Mouse (Mus musculus) heart, embryonic 16.5 days (tissue): Measurements from ENCODE around the gene Gm14214. TPM values are rescaled to one million over a fixed set of nuclear protein-coding genes. Genes with fewer than 3 reads are reported as not detected.

Experiments
- ATAC-seq: fragments of 200-750 bp; cut with Nextera tagmentation; replicated peaks from 2 replicates; pipeline ENCODE4 v1.8.0; 2017; ENCODE audit warnings: moderate number of reproducible peaks; ENCODE audit not compliant: insufficient read depth, low FRiP score; ENCODE audit errors: extremely low read depth
- H3K27ac ChIP-seq: fragments of 300-500 bp; sonication (generic); 2 replicates; pipeline ENCODE4 v1.5.1; 2014; ENCODE audit warnings: mild to moderate bottlenecking, low read length, control low read depth, moderate library complexity
- H3K27me3 ChIP-seq: fragments of 300-500 bp; sonication (generic); 2 replicates; pipeline ENCODE4 v1.6.1; 2014; ENCODE audit warnings: low read length, mixed read lengths; ENCODE audit not compliant: control insufficient read depth, insufficient read depth
- H3K36me3 ChIP-seq: fragments of 300-500 bp; sonication (generic); 2 replicates; pipeline ENCODE4 v1.6.1; 2014; ENCODE audit not compliant: control insufficient read depth, insufficient read depth
- H3K4me1 ChIP-seq: fragments of 300-500 bp; sonication (generic); 2 replicates; pipeline ENCODE4 v1.6.1; 2014; ENCODE audit warnings: low read length, mixed read lengths; ENCODE audit not compliant: control insufficient read depth, insufficient read depth
- H3K4me2 ChIP-seq: fragments of 300-500 bp; sonication (generic); 2 replicates; pipeline ENCODE4 v1.6.1; 2014; ENCODE audit warnings: low read depth, mild to moderate bottlenecking, control low read depth, low read length
- H3K4me3 ChIP-seq: fragments of 300-500 bp; sonication (generic); 2 replicates; pipeline ENCODE4 v1.5.1; 2014; ENCODE audit warnings: mild to moderate bottlenecking, control low read depth, low read length
- H3K9ac ChIP-seq: fragments of 300-500 bp; sonication (generic); 2 replicates; pipeline ENCODE4 v1.6.1; 2014; ENCODE audit warnings: low read length, control low read depth
- H3K9me3 ChIP-seq: fragments of 300-500 bp; sonication (generic); replicated peaks from 2 replicates; pipeline ENCODE4 v1.6.1; 2016; ENCODE audit warnings: low read length; ENCODE audit not compliant: control insufficient read depth
- WGBS: fragments of 180-500 bp; shearing (Covaris S2); extraction: QIAGEN DNeasy Blood & Tissue Kit; methylation state at CpG from one replicate; pipeline ENCODE4 v1.1.7; 2014; 5-methylcytosine and 5-hydroxymethylcytosine counted together
- polyA plus RNA-seq: library from polyadenylated mRNA; unstranded; fragments of >200 nt; fragmentation: Nextera tagmentation; extraction: Ambion mirVana; gene quantifications from 2 replicates; pipeline ENCODE4 v1.2.1, GENCODE M21; 2015

Gm14214 gene
- polyA plus RNA-seq, 1 experiment from 2014 or later, result not detected

GRCm38 (mm10) chr2:154742911-154743819, 26.7 kb downstream of the Gm14214 start:
- Histone ChIP-seq H3K4me2 (no peak overlapping the region), H3K27me3 (no peaks in the 10 kb centered on the region), H3K4me1 (no peaks in the 10 kb centered on the region), H3K36me3 (no peaks in the 10 kb centered on the region), H3K9ac (no peak overlapping the region), H3K9me3 (no peaks in the 10 kb centered on the region; the same call in 1 of the 2 replicates), H3K4me3 (no peak overlapping the region), H3K27ac (no peak overlapping the region)
- ATAC-seq, result no peak
- WGBS, result 71% methylated on average over 10 of the region's 10 CpGs

DNA sequence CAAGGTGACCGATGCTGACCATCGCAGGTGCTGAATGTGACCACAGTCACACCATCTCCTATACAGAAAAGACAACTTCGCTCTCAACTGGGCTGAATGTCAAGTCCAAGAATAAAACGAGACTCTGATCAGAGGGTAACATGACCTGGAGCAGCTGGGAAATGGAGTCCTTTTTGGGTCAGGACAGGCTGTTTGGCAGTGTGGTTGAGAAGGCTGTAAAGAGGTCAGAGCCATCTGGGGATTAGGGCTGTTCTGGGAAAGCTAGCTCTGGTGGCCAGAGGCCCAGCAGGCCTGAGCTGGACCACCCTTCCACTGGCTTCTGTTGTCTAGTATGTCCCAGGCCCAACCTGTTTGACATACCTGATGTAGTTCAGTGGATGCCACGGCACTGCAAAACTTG, 31.2 kb downstream of the Gm14214 start:
- 85% methylated on average over 5 of the region's 5 CpGs for WGBS

GRCm38 (mm10) chr2:154735986-154736385, 33.8 kb downstream of the Gm14214 start:
- Histone ChIP-seq H3K27ac (no peak overlapping the region), H3K4me2 (no peak overlapping the region), H3K36me3 (no peaks in the 10 kb centered on the region), H3K9ac (no peak overlapping the region), H3K9me3 (no peaks in the 10 kb centered on the region), H3K4me1 (0 out of 2 replicates have a peak, but pooled peaks cover 4% of the 10 kb centered on the region), H3K27me3 (no peaks in the 10 kb centered on the region), H3K4me3 (no peak overlapping the region)
- WGBS, result 57% methylated on average over 7 of the region's 7 CpGs
- no peak for ATAC-seq

More for the DNA sequence above, 31.2 kb downstream of the Gm14214 start:
- no peaks in the 10 kb centered on the region for H3K36me3 ChIP-seq
- H3K9me3 ChIP-seq, result no peaks in the 10 kb centered on the region
- no peaks in the 10 kb centered on the region for H3K4me1 ChIP-seq
- no peak overlapping the region for H3K9ac ChIP-seq
- no peaks in the 10 kb centered on the region for H3K27me3 ChIP-seq
- H3K4me3 ChIP-seq, result no peak overlapping the region
- H3K27ac ChIP-seq, result no peak overlapping the region
- no peak overlapping the region for H3K4me2 ChIP-seq
- no peak for ATAC-seq

- no peaks in the 10 kb centered on the region for H3K36me3 ChIP-seq
- H3K27me3 ChIP-seq, result no peaks in the 10 kb centered on the region
- H3K4me3 ChIP-seq, result no peak overlapping the region
- H3K4me1 ChIP-seq, result 0 out of 2 replicates have a peak, but pooled peaks cover 4% of the 10 kb centered on the region
- no peak overlapping the region for H3K9ac ChIP-seq
- no peak overlapping the region for H3K4me2 ChIP-seq
- no peaks in the 10 kb centered on the region for H3K9me3 ChIP-seq
- H3K27ac ChIP-seq, result no peak overlapping the region
- ATAC-seq, result no peak
- 68% methylated on average over 7 of the region's 7 CpGs for WGBS
These were observed 34.4 kb downstream of the Gm14214 start for GRCm38 (mm10) chr2:154735416-154735815.

GRCm38 (mm10) chr2:154734977-154735376, 34.9 kb downstream of the Gm14214 start:
- H3K9me3 ChIP-seq, result no peaks in the 10 kb centered on the region
- 69% methylated on average over 9 of the region's 9 CpGs for WGBS
- H3K4me3 ChIP-seq, result no peak overlapping the region
- no peak overlapping the region for H3K9ac ChIP-seq
- no peak for ATAC-seq
- no peaks in the 10 kb centered on the region for H3K27me3 ChIP-seq
- no peak overlapping the region for H3K27ac ChIP-seq
- no peaks in the 10 kb centered on the region for H3K36me3 ChIP-seq
- H3K4me2 ChIP-seq, result no peak overlapping the region
- H3K4me1 ChIP-seq, result 0 out of 2 replicates have a peak, but pooled peaks cover 4% of the 10 kb centered on the region

DNA sequence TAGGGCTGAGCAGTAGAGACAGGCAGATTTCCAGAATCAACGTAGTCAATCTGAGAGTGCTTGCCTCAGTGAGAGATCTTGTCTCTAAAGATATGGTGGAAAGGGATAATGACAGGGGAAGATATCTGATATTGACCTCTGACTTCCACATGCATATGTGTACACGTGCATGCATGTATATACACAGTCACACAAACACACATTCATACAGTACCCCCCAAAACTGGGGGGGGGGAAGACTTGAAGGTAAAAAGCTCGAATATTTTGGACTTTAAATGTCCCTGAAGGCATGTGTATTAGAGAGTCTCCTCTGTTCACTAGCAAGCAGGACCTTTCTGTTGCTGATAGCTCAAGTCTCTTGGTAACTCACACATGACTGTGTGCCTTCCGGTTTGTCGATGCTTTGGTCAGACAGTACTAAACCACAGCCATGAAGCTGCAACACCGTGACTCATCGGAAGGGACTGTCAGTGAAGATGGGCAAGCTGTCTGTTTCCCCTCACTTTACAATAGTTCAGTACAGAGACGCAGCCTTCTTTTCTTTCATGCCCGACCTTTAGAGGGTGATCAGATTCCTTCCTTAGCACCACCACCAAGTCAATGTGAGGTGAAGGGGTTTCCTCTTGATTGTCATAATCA, 37.2 kb downstream of the Gm14214 start:
- H3K9me3 ChIP-seq, result no peaks in the 10 kb centered on the region
- no peak overlapping the region for H3K4me2 ChIP-seq
- H3K9ac ChIP-seq, result no peak overlapping the region
- no peaks in the 10 kb centered on the region for H3K36me3 ChIP-seq
- H3K27ac ChIP-seq, result no peak overlapping the region
- ATAC-seq, result no peak
- H3K4me1 ChIP-seq, result 0 out of 2 replicates have a peak, but pooled peaks cover 4% of the 10 kb centered on the region
- 58% methylated on average over 9 of the region's 9 CpGs for WGBS
- H3K4me3 ChIP-seq, result no peak overlapping the region
- no peaks in the 10 kb centered on the region for H3K27me3 ChIP-seq

DNA sequence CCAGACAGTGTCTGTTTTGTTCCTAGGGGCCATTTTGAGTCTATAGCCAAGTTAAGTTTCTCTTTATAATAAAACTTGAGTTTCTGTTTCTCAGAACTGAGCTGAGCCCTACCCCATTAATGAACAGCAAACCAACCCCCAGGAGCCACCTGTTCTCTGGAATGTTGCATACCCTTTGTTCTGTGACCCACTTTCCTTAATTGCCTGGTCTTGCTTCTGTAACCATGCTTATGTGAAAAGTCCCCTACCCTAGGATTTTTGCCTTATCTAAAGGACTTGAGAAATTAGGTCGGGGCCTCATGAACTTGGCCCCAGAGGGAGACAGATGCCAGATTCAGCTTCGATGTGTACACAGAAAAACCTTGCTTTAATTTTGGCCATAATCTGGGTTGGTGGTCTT, 37.9 kb downstream of the Gm14214 start:
- Histone ChIP-seq H3K4me3 (no peak overlapping the region), H3K27me3 (no peaks in the 10 kb centered on the region), H3K4me1 (0 out of 2 replicates have a peak, but pooled peaks cover 4% of the 10 kb centered on the region), H3K9me3 (no peaks in the 10 kb centered on the region), H3K9ac (no peak overlapping the region), H3K27ac (no peak overlapping the region), H3K4me2 (no peak overlapping the region), H3K36me3 (no peaks in the 10 kb centered on the region)
- no peak for ATAC-seq
- whole genome bisulfite sequencing, result 47% methylated on average over 2 of the region's 2 CpGs

DNA sequence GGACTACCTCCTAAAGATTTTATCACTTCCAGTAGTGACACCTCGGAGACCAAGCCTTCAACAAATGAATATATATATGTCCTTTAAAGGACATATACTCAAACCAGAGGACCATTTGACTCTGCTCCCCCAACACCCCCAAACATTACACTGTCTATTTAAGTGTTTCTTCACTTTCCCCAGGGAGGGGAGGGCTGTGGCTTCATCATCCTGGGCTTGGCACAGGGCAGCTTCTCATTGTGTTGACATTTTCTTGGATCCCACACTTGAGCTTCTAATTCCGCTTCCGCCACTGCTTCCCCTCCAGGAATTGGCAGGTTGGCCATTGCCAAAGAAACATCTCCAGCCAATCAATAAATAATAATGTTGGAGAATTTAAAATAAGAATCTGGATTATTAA, 39.0 kb downstream of the Gm14214 start:
- H3K4me1 ChIP-seq, result 0 out of 2 replicates have a peak, but pooled peaks cover 4% of the 10 kb centered on the region
- no peaks in the 10 kb centered on the region for H3K36me3 ChIP-seq
- no peaks in the 10 kb centered on the region for H3K9me3 ChIP-seq
- H3K4me3 ChIP-seq, result no peak overlapping the region
- no peak for ATAC-seq
- WGBS, result 56% methylated on average over 3 of the region's 3 CpGs
- H3K9ac ChIP-seq, result no peak overlapping the region
- H3K27me3 ChIP-seq, result no peaks in the 10 kb centered on the region
- H3K4me2 ChIP-seq, result no peak overlapping the region
- no peak overlapping the region for H3K27ac ChIP-seq

GRCm38 (mm10) chr2:154729737-154730136, 40.1 kb downstream of the Gm14214 start:
- no peak overlapping the region for H3K27ac ChIP-seq
- WGBS, result 36% methylated on average over 3 of the region's 3 CpGs
- H3K4me3 ChIP-seq, result no peak overlapping the region
- no peaks in the 10 kb centered on the region for H3K27me3 ChIP-seq
- H3K9me3 ChIP-seq, result no peaks in the 10 kb centered on the region
- H3K9ac ChIP-seq, result no peak overlapping the region
- H3K4me1 ChIP-seq, result 0 out of 2 replicates have a peak, but pooled peaks cover 4% of the 10 kb centered on the region
- no peak for ATAC-seq
- no peak overlapping the region for H3K4me2 ChIP-seq
- no peaks in the 10 kb centered on the region for H3K36me3 ChIP-seq
